Mouse (Mus musculus): ENCODE data around the gene Cdv3. TPM values are rescaled to one million over a fixed set of nuclear protein-coding genes. Genes with fewer than 3 reads are reported as not detected.

Gene Cdv3
- polyA plus RNA-seq, 1 experiment from 2014 or later: 108 TPM

GRCm38 (mm10) chr9:103385600-103385999 is 20.0 kb upstream of the Cdv3 start:
- Histone ChIP-seq H3K36me3 (no peaks in the 10 kb centered on the region), H3K9ac (no peak overlapping the region), H3K4me1 (peaks cover 24% of the 10 kb centered on the region), H3K4me3 (no peak overlapping the region), H3K27ac (no peak overlapping the region), H3K27me3 (no peaks in the 10 kb centered on the region), H3K4me2 (no peak overlapping the region), H3K9me3 (no peaks in the 10 kb centered on the region)
- 32% methylated on average over 1 of the region's 1 CpGs for WGBS
- ATAC-seq (ENCODE audit: borderline replicate concordance, extremely low read depth, low FRiP score, low TSS enrichment): no peak

- Histone ChIP-seq H3K4me1 (peaks cover 18% of the 10 kb centered on the region), H3K4me3 (no peak overlapping the region), H3K9me3 (no peaks in the 10 kb centered on the region), H3K36me3 (no peaks in the 10 kb centered on the region), H3K27ac (no peak overlapping the region), H3K4me2 (no peak overlapping the region), H3K9ac (no peak overlapping the region), H3K27me3 (no peaks in the 10 kb centered on the region)
- 67% methylated on average over 4 of the region's 4 CpGs for WGBS
- ATAC-seq (ENCODE audit: borderline replicate concordance, extremely low read depth, low FRiP score, low TSS enrichment): no peak
Observed at GRCm38 (mm10) chr9:103384141-103384796, 18.6 kb upstream of the Cdv3 start.

- H3K4me1 ChIP-seq: peaks cover 18% of the 10 kb centered on the region
- H3K4me3 ChIP-seq: no peak overlapping the region
- no peaks in the 10 kb centered on the region for H3K36me3 ChIP-seq
- H3K27me3 ChIP-seq: no peaks in the 10 kb centered on the region
- no peak overlapping the region for H3K4me2 ChIP-seq
- no peaks in the 10 kb centered on the region for H3K9me3 ChIP-seq
- no peak overlapping the region for H3K27ac ChIP-seq
- H3K9ac ChIP-seq: no peak overlapping the region
- WGBS: 85% methylated on average over 1 of the region's 1 CpGs
- ATAC-seq (ENCODE audit: borderline replicate concordance, extremely low read depth, low FRiP score, low TSS enrichment): no peak
Observed at GRCm38 (mm10) chr9:103383576-103383975, 17.9 kb upstream of the Cdv3 start.

GRCm38 (mm10) chr9:103382989-103383388 is 17.3 kb upstream of the Cdv3 start:
- no peak overlapping the region for H3K4me2 ChIP-seq
- H3K27me3 ChIP-seq: no peaks in the 10 kb centered on the region
- no peak overlapping the region for H3K4me3 ChIP-seq
- 35% methylated on average over 6 of the region's 6 CpGs for WGBS
- ATAC-seq (ENCODE audit: borderline replicate concordance, extremely low read depth, low FRiP score, low TSS enrichment): no peak
- H3K27ac ChIP-seq: no peak overlapping the region
- H3K4me1 ChIP-seq: peaks cover 18% of the 10 kb centered on the region
- H3K9ac ChIP-seq: no peak overlapping the region
- no peaks in the 10 kb centered on the region for H3K36me3 ChIP-seq
- H3K9me3 ChIP-seq: no peaks in the 10 kb centered on the region

GRCm38 (mm10) chr9:103380566-103380965 is 14.9 kb upstream of the Cdv3 start:
- 90% methylated on average over 4 of the region's 4 CpGs for WGBS
- H3K36me3 ChIP-seq: no peaks in the 10 kb centered on the region
- H3K4me3 ChIP-seq: no peak overlapping the region
- 0 out of 2 replicates have a peak, but pooled peaks cover 4% of the 10 kb centered on the region for H3K4me1 ChIP-seq
- H3K9ac ChIP-seq: no peak overlapping the region
- no peaks in the 10 kb centered on the region for H3K9me3 ChIP-seq
- H3K4me2 ChIP-seq: no peak overlapping the region
- no peak for ATAC-seq (ENCODE audit: borderline replicate concordance, extremely low read depth, low FRiP score, low TSS enrichment)
- no peaks in the 10 kb centered on the region for H3K27me3 ChIP-seq
- H3K27ac ChIP-seq: no peak overlapping the region

GRCm38 (mm10) chr9:103379199-103379598 is 13.6 kb upstream of the Cdv3 start:
- H3K4me1 ChIP-seq: 0 out of 2 replicates have a peak, but pooled peaks cover 4% of the 10 kb centered on the region
- H3K4me3 ChIP-seq: no peak overlapping the region
- H3K27me3 ChIP-seq: no peaks in the 10 kb centered on the region
- no peak overlapping the region for H3K27ac ChIP-seq
- no peaks in the 10 kb centered on the region for H3K9me3 ChIP-seq
- 41% methylated on average over 9 of the region's 9 CpGs for WGBS
- no peaks in the 10 kb centered on the region for H3K36me3 ChIP-seq
- no peak overlapping the region for H3K9ac ChIP-seq
- peak; percentile 43; the same call in 1 of the 2 replicates for ATAC-seq (ENCODE audit: borderline replicate concordance, extremely low read depth, low FRiP score, low TSS enrichment)
- no peak overlapping the region for H3K4me2 ChIP-seq

- ATAC-seq (ENCODE audit: borderline replicate concordance, extremely low read depth, low FRiP score, low TSS enrichment): no peak
- Histone ChIP-seq H3K9me3 (no peaks in the 10 kb centered on the region), H3K4me3 (no peak overlapping the region), H3K9ac (no peak overlapping the region), H3K36me3 (no peaks in the 10 kb centered on the region), H3K27me3 (no peaks in the 10 kb centered on the region), H3K4me2 (no peak overlapping the region), H3K27ac (no peak overlapping the region), H3K4me1 (0 out of 2 replicates have a peak, but pooled peaks cover 4% of the 10 kb centered on the region)
- WGBS: 44% methylated on average over 10 of the region's 10 CpGs
Observed at GRCm38 (mm10) chr9:103378686-103379085, 13.0 kb upstream of the Cdv3 start.

GRCm38 (mm10) chr9:103376346-103377320 is 11.0 kb upstream of the Cdv3 start:
- no peaks in the 10 kb centered on the region for H3K4me1 ChIP-seq
- no peaks in the 10 kb centered on the region for H3K36me3 ChIP-seq
- ATAC-seq (ENCODE audit: borderline replicate concordance, extremely low read depth, low FRiP score, low TSS enrichment): no peak; the same call in 1 of the 2 replicates
- no peaks in the 10 kb centered on the region for H3K9me3 ChIP-seq
- H3K4me3 ChIP-seq: no peak overlapping the region
- WGBS: 52% methylated on average over 7 of the region's 7 CpGs
- H3K4me2 ChIP-seq: no peak overlapping the region
- no peak overlapping the region for H3K9ac ChIP-seq
- no peaks in the 10 kb centered on the region for H3K27me3 ChIP-seq
- peak overlapping the region; percentile 35 for H3K27ac ChIP-seq

- no peaks in the 10 kb centered on the region for H3K9me3 ChIP-seq
- no peak overlapping the region for H3K27ac ChIP-seq
- no peak for ATAC-seq (ENCODE audit: borderline replicate concordance, extremely low read depth, low FRiP score, low TSS enrichment)
- no peaks in the 10 kb centered on the region for H3K27me3 ChIP-seq
- H3K4me3 ChIP-seq: no peak overlapping the region
- H3K36me3 ChIP-seq: no peaks in the 10 kb centered on the region
- H3K4me2 ChIP-seq: no peak overlapping the region
- H3K9ac ChIP-seq: no peak overlapping the region
- no peaks in the 10 kb centered on the region for H3K4me1 ChIP-seq
- WGBS: 58% methylated on average over 5 of the region's 5 CpGs
Observed at GRCm38 (mm10) chr9:103372271-103373010, 6.8 kb upstream of the Cdv3 start.

- H3K9ac ChIP-seq: no peak overlapping the region
- H3K27ac ChIP-seq: no peak overlapping the region
- no peaks in the 10 kb centered on the region for H3K9me3 ChIP-seq
- no peaks in the 10 kb centered on the region for H3K27me3 ChIP-seq
- H3K4me2 ChIP-seq: no peak overlapping the region
- 57% methylated on average over 4 of the region's 4 CpGs for WGBS
- H3K4me1 ChIP-seq: peaks cover 9% of the 10 kb centered on the region
- ATAC-seq (ENCODE audit: borderline replicate concordance, extremely low read depth, low FRiP score, low TSS enrichment): no peak
- no peaks in the 10 kb centered on the region for H3K36me3 ChIP-seq
- H3K4me3 ChIP-seq: no peak overlapping the region
Observed at GRCm38 (mm10) chr9:103369951-103370350, 4.3 kb upstream of the Cdv3 start.

GRCm38 (mm10) chr9:103366356-103366755 is 716 bp upstream of the Cdv3 start:
- H3K9me3 ChIP-seq: no peaks in the 10 kb centered on the region
- peak overlapping the region; percentile 53 for H3K4me2 ChIP-seq
- whole genome bisulfite sequencing: 45% methylated on average over 9 of the region's 9 CpGs
- peaks cover 16% of the 10 kb centered on the region for H3K4me1 ChIP-seq
- peaks cover 6% of the 10 kb centered on the region; the same call in 1 of the 2 replicates for H3K36me3 ChIP-seq
- H3K27ac ChIP-seq: peak overlapping the region; percentile 84
- no peaks in the 10 kb centered on the region for H3K27me3 ChIP-seq
- peak overlapping the region; percentile 26 for H3K4me3 ChIP-seq
- H3K9ac ChIP-seq: peak overlapping the region; percentile 31; the same call in 1 of the 2 replicates
- ATAC-seq (ENCODE audit: borderline replicate concordance, extremely low read depth, low FRiP score, low TSS enrichment): no peak

Data from lung, embryonic 15.5 days (tissue).